Mouse (Mus musculus): Measurements from ENCODE around the gene Pou4f1.

Pou4f1 gene

DNA sequence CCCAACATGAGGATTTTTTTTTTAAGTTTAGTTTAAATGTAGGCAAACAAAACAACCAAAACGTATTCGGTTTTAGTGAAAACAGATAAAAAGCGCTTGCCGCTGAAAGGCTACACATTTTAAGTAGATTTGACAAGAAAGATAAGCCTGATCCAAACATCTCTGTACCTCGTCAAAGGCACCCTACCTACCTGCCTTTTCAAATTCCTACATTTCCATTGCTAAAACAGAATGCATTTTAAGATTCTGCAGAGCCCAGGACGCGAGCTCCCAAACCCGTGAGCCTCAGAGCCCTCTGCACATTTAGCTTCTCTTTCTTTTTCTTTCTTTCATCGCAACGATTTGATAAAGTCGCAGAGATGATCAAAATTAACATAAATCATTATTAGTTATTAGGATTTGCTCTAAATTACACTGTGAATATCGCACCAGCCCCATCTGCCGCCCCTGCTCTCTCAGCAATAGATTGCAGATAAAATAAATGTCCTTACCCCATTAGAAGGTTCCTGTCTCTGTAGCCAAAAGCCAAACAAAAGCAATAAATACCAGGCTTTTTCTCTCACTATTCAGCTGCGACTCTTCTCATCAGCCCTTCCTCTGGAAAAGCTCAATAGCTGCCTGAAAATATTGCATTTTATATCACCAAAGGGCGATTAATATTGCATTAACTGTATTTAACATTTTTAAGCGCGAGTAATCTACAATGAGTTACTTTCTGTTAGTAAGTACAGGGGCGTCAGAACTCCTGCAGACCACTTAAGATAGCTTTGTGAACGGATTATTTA is 8.9 kb downstream of the Pou4f1 start:
- in situ Hi-C loops (cut with MboI; ENCODE audit: unreplicated experiment in 2 of 2) = loop anchor here in 1 of 2 experiments (25.0 kb wide), 1 partner anchor 1397 kb away; the partner anchor contains the start of gene Cln5

DNA sequence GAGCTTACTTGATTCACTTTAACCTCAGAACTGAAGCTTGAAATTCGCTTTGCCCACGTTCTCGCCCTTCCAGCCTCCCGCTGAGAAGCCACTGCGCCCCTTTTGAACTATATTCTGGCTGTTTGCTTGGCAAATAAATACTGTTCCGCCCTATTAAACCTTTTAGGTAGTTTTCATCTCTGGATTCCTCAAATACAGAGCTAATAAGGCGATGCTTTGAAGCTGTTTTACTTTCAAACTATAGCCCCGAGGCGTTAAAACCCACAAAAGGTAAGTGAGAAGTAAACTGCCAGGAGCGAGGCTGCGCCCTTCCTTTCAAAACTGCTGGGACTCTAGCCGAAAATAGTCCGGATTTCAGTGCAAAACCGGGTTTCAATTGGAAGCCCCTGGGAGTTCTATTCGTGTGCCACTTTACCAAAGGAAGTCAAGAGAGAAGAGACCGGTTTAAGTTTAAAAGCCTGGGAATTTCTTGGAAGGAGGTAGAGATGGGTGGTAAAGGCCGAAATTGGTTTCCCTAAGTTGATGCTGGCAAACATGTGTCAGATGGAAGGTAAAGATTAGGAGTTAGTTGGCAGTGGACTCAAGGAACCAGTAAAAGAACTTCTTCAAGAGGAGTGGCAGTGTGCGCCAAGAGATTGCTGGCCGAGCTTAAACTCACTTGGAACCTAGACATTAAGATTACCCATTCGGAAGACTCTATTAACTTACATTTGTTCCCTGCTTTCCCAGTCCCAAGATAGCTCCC is 9.7 kb downstream of the Pou4f1 start:
- in situ Hi-C loops (cut with MboI; ENCODE audit: unreplicated experiment in 2 of 2) = loop anchor here in 1 of 2 experiments (25.0 kb wide), 1 partner anchor 1396 kb away; the partner anchor contains the start of gene Cln5

DNA sequence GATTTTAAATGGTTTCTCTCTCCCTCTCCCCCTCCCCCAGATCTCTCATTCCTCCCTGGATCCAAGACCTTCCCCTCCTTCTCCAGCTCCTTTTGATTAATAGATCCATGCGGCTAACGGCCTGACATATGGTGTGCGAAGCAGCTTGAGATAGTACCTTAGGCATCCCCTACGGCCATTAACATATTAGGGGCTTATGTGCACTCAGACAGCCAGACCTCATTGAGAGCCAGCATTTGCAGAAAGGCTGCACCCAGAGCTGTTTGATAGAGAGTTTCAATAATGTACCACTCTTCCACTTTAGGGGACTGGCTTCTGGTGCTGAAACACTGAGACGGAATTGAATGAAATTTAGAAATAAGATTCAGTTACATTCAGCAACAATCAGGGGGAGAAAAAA is 10.8 kb downstream of the Pou4f1 start:
- in situ Hi-C loops (cut with MboI; ENCODE audit: unreplicated experiment in 2 of 2) = loop anchor here in 1 of 2 experiments (25.0 kb wide), 1 partner anchor 1395 kb away; the partner anchor contains the start of gene Cln5

DNA sequence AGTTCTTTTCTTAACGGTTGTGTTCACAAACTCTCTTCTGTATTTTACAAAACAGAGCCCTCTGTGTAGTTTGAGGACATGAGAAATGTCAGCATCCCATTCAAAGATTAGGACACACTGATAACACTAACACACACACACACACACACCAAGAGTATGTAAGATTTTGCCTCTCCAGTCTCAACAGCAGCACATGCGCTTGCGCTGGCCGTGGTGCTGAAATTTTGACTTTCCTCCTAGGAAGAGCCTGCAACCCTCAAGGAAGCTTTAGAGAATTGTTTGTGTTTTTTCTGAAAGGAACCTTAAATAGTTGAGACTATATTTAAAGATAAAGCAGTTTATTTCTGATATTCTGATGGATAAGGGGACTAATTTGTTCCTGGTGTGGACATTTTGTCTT is 14.0 kb downstream of the Pou4f1 start:
- in situ Hi-C loops (cut with MboI; ENCODE audit: unreplicated experiment in 2 of 2) = loop anchor here in 1 of 2 experiments (25.0 kb wide), 1 partner anchor 1392 kb away; the partner anchor contains the start of gene Cln5

DNA sequence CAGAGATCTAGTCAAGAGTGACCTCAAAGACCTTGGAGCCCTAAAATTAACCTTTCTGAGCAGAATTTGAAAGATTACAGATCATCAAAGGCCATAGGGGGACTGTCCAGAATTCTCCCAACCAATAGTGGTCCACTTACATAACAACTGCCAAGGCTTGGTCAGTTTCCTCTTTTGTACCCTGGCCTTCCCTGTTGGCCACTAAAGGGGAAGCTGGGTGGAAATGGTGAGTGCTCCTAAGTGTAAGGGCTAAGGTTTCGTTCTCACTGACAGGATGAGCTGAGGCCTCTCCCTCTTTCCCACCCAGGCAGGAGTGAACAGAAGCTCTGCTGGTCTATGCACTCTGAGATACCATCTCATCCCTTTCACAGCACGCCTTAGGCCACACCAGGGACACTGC is 33.5 kb downstream of the Pou4f1 start:
- in situ Hi-C loops (cut with MboI; ENCODE audit: unreplicated experiment in 2 of 2) = no loop called here

DNA sequence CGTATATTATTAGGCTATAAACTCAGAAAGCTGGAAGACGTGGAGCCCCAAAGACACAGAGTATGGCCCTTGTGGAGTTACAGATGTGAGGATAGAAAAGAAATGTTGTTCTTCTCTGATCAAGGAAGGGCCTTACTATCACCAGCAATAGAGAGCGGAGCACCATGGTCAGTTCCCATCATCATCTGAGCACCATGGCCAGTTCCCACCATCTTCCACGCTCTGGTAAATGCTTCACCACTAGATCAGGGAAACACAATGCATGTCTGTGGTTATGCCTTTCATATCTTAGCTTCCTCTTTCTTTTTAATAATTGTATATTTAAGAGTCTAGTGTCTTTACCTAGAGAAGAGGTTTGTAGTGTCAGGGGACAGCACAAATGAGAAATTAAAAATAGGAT is 37.0 kb downstream of the Pou4f1 start:
- in situ Hi-C loops (cut with MboI; ENCODE audit: unreplicated experiment in 2 of 2) = no loop called here

DNA sequence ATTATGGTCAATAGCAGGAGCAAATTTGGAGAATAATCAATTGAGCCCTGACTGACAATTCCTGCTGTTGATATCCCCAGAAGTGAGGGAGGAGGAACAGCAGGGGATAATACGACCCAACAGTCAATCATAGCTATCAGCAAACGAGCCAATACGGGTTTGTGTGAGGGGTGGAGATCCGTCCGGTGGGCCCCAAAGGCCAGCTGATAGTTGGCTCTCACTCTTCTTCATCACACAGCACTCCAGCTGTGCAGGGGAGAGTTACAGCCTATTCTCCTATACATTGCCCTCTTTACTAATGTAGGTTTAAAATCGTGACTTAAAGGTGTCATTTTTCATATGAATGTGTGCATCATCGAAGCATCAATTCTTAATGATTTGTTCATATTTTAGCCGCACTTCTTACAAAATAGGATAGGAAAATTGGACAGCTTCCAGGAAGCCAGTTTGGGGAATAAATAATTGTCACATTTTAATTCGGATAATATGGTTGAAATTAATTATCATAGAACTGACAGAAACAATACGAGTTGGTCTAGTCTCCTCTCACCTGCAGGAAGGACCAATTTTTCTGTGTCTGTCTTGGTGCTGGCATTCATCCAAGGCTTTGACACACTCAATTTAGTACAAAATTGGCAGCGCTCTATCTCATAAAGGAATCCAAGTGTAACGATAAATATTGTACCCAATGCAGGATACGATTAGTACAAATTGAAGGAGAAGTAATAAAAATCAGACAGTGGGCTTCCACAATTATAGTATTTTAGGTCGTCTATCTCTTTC is 43.9 kb downstream of the Pou4f1 start:
- in situ Hi-C loops (cut with MboI; ENCODE audit: unreplicated experiment in 2 of 2) = no loop called here

Data from v-Abl transformed pro-B cells (cell line).